Mouse (Mus musculus): Measurements from ENCODE around the gene Cdk5r1. TPM values are rescaled to one million over a fixed set of nuclear protein-coding genes. Genes with fewer than 3 reads are reported as not detected.

Cdk5r1 gene
- polyA plus RNA-seq, 1 experiment from 2014 or later, result 9.4 TPM

DNA sequence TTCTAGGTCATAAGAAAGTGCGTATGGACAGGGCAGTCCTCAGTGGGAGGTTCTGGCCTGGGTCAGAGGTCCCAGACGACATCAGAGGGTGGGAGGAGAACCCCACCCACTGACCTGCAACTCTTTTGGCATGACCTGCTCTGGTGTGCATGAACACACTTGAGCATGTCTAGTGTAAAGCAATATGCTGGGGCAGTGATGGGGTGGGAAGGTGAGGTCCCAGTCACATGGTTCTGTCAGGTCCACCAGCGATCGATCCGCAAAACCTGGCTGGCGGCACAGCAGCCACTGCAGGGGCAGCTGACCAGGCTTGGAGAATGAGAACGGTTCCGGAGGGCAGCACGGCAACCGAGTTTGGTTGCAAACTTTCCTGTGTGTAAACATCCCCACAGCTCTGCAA is 5.5 kb downstream of the Cdk5r1 start:
- Histone ChIP-seq H3K4me3 (no peak overlapping the region), H3K9me3 (no peaks in the 10 kb centered on the region), H3K27me3 (peaks cover 9% of the 10 kb centered on the region; the same call in 1 of the 2 replicates), H3K9ac (no peak overlapping the region), H3K4me1 (peaks cover 52% of the 10 kb centered on the region), H3K4me2 (replicated peaks) (no peak overlapping the region), H3K36me3 (peaks cover 3% of the 10 kb centered on the region; the same call in 1 of the 2 replicates), H3K27ac (no peak overlapping the region)
- 80% methylated on average over 10 of the region's 10 CpGs for WGBS
- ATAC-seq (ENCODE audit: insufficient number of reproducible peaks, insufficient read depth, low FRiP score, low TSS enrichment), result no peak

GRCm38 (mm10) chr11:80482921-80483320 is 6.1 kb downstream of the Cdk5r1 start:
- H3K9me3 ChIP-seq, result no peaks in the 10 kb centered on the region
- H3K9ac ChIP-seq, result no peak overlapping the region
- no peak overlapping the region for H3K4me2 ChIP-seq (replicated peaks)
- peaks cover 6% of the 10 kb centered on the region; the same call in 1 of the 2 replicates for H3K27me3 ChIP-seq
- H3K4me1 ChIP-seq, result peaks cover 48% of the 10 kb centered on the region
- peaks cover 3% of the 10 kb centered on the region; the same call in 1 of the 2 replicates for H3K36me3 ChIP-seq
- no peak overlapping the region for H3K27ac ChIP-seq
- H3K4me3 ChIP-seq, result no peak overlapping the region
- ATAC-seq (ENCODE audit: insufficient number of reproducible peaks, insufficient read depth, low FRiP score, low TSS enrichment), result no peak
- 83% methylated on average over 7 of the region's 7 CpGs for WGBS

- no peak overlapping the region for H3K4me3 ChIP-seq
- H3K4me2 ChIP-seq (replicated peaks), result no peak overlapping the region
- H3K27ac ChIP-seq, result no peak overlapping the region
- H3K27me3 ChIP-seq, result peaks cover 3% of the 10 kb centered on the region; the same call in 1 of the 2 replicates
- peaks cover 3% of the 10 kb centered on the region; the same call in 1 of the 2 replicates for H3K36me3 ChIP-seq
- ATAC-seq (ENCODE audit: insufficient number of reproducible peaks, insufficient read depth, low FRiP score, low TSS enrichment), result no peak
- WGBS, result 67% methylated on average over 6 of the region's 6 CpGs
- H3K9ac ChIP-seq, result no peak overlapping the region
- H3K4me1 ChIP-seq, result peaks cover 41% of the 10 kb centered on the region
- H3K9me3 ChIP-seq, result no peaks in the 10 kb centered on the region
These were observed 6.8 kb downstream of the Cdk5r1 start for GRCm38 (mm10) chr11:80483536-80484067.

- Histone ChIP-seq H3K4me3 (no peak overlapping the region), H3K36me3 (peaks cover 3% of the 10 kb centered on the region; the same call in 1 of the 2 replicates), H3K4me2 (replicated peaks) (no peak overlapping the region), H3K27ac (no peak overlapping the region), H3K4me1 (peaks cover 41% of the 10 kb centered on the region), H3K9me3 (no peaks in the 10 kb centered on the region), H3K9ac (no peak overlapping the region), H3K27me3 (0 out of 2 replicates have a peak, but pooled peaks cover 3% of the 10 kb centered on the region)
- WGBS, result 44% methylated on average over 12 of the region's 12 CpGs
- no peak for ATAC-seq (ENCODE audit: insufficient number of reproducible peaks, insufficient read depth, low FRiP score, low TSS enrichment)
These were observed 7.5 kb downstream of the Cdk5r1 start for GRCm38 (mm10) chr11:80484191-80484791.

GRCm38 (mm10) chr11:80485120-80485551 is 8.3 kb downstream of the Cdk5r1 start:
- no peak overlapping the region for H3K27ac ChIP-seq
- no peak overlapping the region for H3K4me3 ChIP-seq
- WGBS, result 74% methylated on average over 7 of the region's 9 CpGs
- 0 out of 2 replicates have a peak, but pooled peaks cover 3% of the 10 kb centered on the region for H3K36me3 ChIP-seq
- no peak overlapping the region for H3K4me2 ChIP-seq (replicated peaks)
- no peaks in the 10 kb centered on the region for H3K9me3 ChIP-seq
- ATAC-seq (ENCODE audit: insufficient number of reproducible peaks, insufficient read depth, low FRiP score, low TSS enrichment), result no peak
- peaks cover 42% of the 10 kb centered on the region for H3K4me1 ChIP-seq
- H3K9ac ChIP-seq, result no peak overlapping the region
- H3K27me3 ChIP-seq, result 0 out of 2 replicates have a peak, but pooled peaks cover 3% of the 10 kb centered on the region

GRCm38 (mm10) chr11:80485622-80486206 is 8.9 kb downstream of the Cdk5r1 start:
- no peak overlapping the region for H3K9ac ChIP-seq
- 73% methylated on average over 10 of the region's 10 CpGs for WGBS
- no peak for ATAC-seq (ENCODE audit: insufficient number of reproducible peaks, insufficient read depth, low FRiP score, low TSS enrichment)
- no peaks in the 10 kb centered on the region for H3K9me3 ChIP-seq
- no peak overlapping the region for H3K4me2 ChIP-seq (replicated peaks)
- H3K27me3 ChIP-seq, result 0 out of 2 replicates have a peak, but pooled peaks cover 3% of the 10 kb centered on the region
- 0 out of 2 replicates have a peak, but pooled peaks cover 3% of the 10 kb centered on the region for H3K36me3 ChIP-seq
- H3K4me1 ChIP-seq, result peaks cover 44% of the 10 kb centered on the region
- H3K27ac ChIP-seq, result no peak overlapping the region
- H3K4me3 ChIP-seq, result no peak overlapping the region

- H3K27me3 ChIP-seq, result 0 out of 2 replicates have a peak, but pooled peaks cover 3% of the 10 kb centered on the region
- WGBS, result 71% methylated on average over 15 of the region's 15 CpGs
- no peaks in the 10 kb centered on the region for H3K9me3 ChIP-seq
- H3K27ac ChIP-seq, result no peak overlapping the region
- no peak overlapping the region for H3K4me3 ChIP-seq
- H3K4me2 ChIP-seq (replicated peaks), result no peak overlapping the region
- H3K36me3 ChIP-seq, result no peaks in the 10 kb centered on the region
- no peak overlapping the region for H3K9ac ChIP-seq
- H3K4me1 ChIP-seq, result peaks cover 36% of the 10 kb centered on the region
- no peak for ATAC-seq (ENCODE audit: insufficient number of reproducible peaks, insufficient read depth, low FRiP score, low TSS enrichment)
These were observed 11.2 kb downstream of the Cdk5r1 start for GRCm38 (mm10) chr11:80487904-80488587.

DNA sequence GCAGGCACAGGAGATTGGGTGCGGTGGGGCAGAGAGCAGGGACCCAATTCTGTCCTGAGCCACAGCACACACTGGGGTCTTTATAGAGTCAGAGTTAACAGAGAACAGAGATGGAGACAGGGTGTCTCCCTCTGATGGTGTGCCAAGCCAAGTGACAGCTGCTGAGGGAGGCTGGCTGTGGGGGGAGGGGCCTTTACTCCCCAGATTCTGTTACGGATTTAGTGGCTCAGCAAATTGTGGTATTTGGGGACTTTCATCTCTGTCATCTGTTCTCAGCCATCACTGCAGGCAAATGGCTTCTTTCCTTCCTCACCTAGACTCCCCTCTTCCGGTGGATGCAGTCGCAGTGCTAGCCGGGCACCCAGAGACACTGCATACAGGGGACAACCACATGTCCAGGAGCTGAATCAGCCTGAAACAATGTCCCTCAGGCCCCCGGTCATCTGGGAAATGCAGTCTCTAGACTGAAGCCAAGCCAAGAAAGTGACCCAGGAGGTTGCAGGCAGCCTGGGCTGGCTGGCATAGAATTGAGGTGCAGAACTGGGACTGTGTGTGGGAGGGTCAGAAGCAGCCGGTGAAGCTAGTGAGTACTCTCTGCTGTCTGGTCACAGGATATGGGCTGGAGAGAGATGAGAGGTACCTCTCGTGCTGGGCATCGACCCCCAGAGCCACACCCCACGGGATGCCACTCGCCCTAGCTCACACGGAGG is 12.5 kb downstream of the Cdk5r1 start:
- Histone ChIP-seq H3K36me3 (no peaks in the 10 kb centered on the region), H3K4me2 (replicated peaks) (0 out of 2 replicates have a peak overlapping the region, but pooled peaks have one; percentile 2), H3K4me1 (peaks cover 31% of the 10 kb centered on the region), H3K4me3 (no peak overlapping the region), H3K9ac (no peak overlapping the region), H3K9me3 (no peaks in the 10 kb centered on the region), H3K27me3 (0 out of 2 replicates have a peak, but pooled peaks cover 3% of the 10 kb centered on the region), H3K27ac (peak overlapping the region; percentile 47; the same call in 1 of the 2 replicates)
- ATAC-seq (ENCODE audit: insufficient number of reproducible peaks, insufficient read depth, low FRiP score, low TSS enrichment), result 0 out of 2 replicates have a peak, but pooled peaks have one; percentile 18
- WGBS, result 47% methylated on average over 12 of the region's 12 CpGs

GRCm38 (mm10) chr11:80489882-80490196 is 13.0 kb downstream of the Cdk5r1 start:
- H3K9ac ChIP-seq, result no peak overlapping the region
- H3K27me3 ChIP-seq, result 0 out of 2 replicates have a peak, but pooled peaks cover 2% of the 10 kb centered on the region
- H3K9me3 ChIP-seq, result no peaks in the 10 kb centered on the region
- no peaks in the 10 kb centered on the region for H3K36me3 ChIP-seq
- ATAC-seq (ENCODE audit: insufficient number of reproducible peaks, insufficient read depth, low FRiP score, low TSS enrichment), result no peak
- no peak overlapping the region for H3K4me3 ChIP-seq
- 41% methylated on average over 5 of the region's 5 CpGs for WGBS
- peaks cover 27% of the 10 kb centered on the region for H3K4me1 ChIP-seq
- peak overlapping the region; percentile 47; the same call in 1 of the 2 replicates for H3K27ac ChIP-seq
- H3K4me2 ChIP-seq (replicated peaks), result no peak overlapping the region

DNA sequence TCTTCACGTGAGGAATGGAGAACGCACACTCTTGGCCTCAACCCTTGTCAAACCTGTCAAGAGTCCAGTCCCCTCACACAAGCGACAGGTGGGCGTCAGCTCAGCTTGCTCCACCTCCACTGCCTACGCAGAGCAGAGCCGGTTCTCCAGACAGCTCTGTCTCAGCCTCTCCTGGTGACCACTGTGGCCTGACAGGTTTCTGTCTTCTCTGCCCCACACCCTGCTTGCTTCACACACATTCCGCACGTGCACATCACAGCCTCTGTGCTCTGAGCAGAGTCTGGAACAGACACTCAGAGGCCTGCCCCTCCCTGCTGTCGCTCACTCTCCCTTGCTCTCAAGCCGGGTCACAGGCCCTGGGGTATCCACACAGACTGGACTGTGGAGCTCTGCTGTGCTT is 14.0 kb downstream of the Cdk5r1 start:
- 73% methylated on average over 10 of the region's 10 CpGs for WGBS
- Histone ChIP-seq H3K4me1 (peaks cover 20% of the 10 kb centered on the region), H3K27ac (no peak overlapping the region)

GRCm38 (mm10) chr11:80493186-80493585 is 16.4 kb downstream of the Cdk5r1 start:
- peaks cover 18% of the 10 kb centered on the region for H3K4me1 ChIP-seq
- no peak overlapping the region for H3K9ac ChIP-seq
- H3K4me2 ChIP-seq (replicated peaks), result no peak overlapping the region
- no peak overlapping the region for H3K4me3 ChIP-seq
- ATAC-seq (ENCODE audit: insufficient number of reproducible peaks, insufficient read depth, low FRiP score, low TSS enrichment), result no peak
- H3K27me3 ChIP-seq, result no peaks in the 10 kb centered on the region
- H3K27ac ChIP-seq, result no peak overlapping the region
- no peaks in the 10 kb centered on the region for H3K36me3 ChIP-seq
- WGBS, result 95% methylated on average over 5 of the region's 5 CpGs
- H3K9me3 ChIP-seq, result no peaks in the 10 kb centered on the region

More for the DNA sequence above, 14.0 kb downstream of the Cdk5r1 start:
- Histone ChIP-seq H3K27me3 (no peaks in the 10 kb centered on the region), H3K9me3 (no peaks in the 10 kb centered on the region), H3K9ac (no peak overlapping the region), H3K4me2 (replicated peaks) (no peak overlapping the region), H3K4me3 (no peak overlapping the region), H3K36me3 (no peaks in the 10 kb centered on the region)
- ATAC-seq (ENCODE audit: insufficient number of reproducible peaks, insufficient read depth, low FRiP score, low TSS enrichment), result peak; percentile 45; the same call in 1 of the 2 replicates

All from embryonic facial prominence, embryonic 12.5 days (tissue).